Mouse (Mus musculus) forebrain, embryonic 12.5 days (tissue): Measurements from ENCODE around the gene Shank2. TPM values are rescaled to one million over a fixed set of nuclear protein-coding genes. Genes with fewer than 3 reads are reported as not detected.

Experiments
- ATAC-seq: fragments of 200-750 bp; cut with Nextera tagmentation; 2 replicates; pipeline ENCODE4 v1.8.0; 2017; ENCODE audit warnings: moderate TSS enrichment; ENCODE audit not compliant: low FRiP score
- H3K27ac ChIP-seq: fragments of 300-500 bp; sonication (generic); 2 replicates; pipeline ENCODE4 v1.5.1; 2016; ENCODE audit warnings: mild to moderate bottlenecking
- H3K27me3 ChIP-seq: fragments of 300-500 bp; sonication (generic); 2 replicates; pipeline ENCODE4 v1.6.1; 2016; ENCODE audit warnings: mild to moderate bottlenecking
- H3K36me3 ChIP-seq: fragments of 300-500 bp; sonication (generic); replicated peaks from 2 replicates; pipeline ENCODE4 v1.6.1; 2016; ENCODE audit warnings: mild to moderate bottlenecking
- H3K4me1 ChIP-seq: fragments of 300-500 bp; sonication (generic); 2 replicates; pipeline ENCODE4 v1.6.1; 2016
- H3K4me2 ChIP-seq: fragments of 300-500 bp; sonication (generic); 2 replicates; pipeline ENCODE4 v1.6.1; 2016; ENCODE audit warnings: mild to moderate bottlenecking, moderate library complexity
- H3K4me3 ChIP-seq: fragments of 300-500 bp; sonication (generic); replicated peaks from 2 replicates; pipeline ENCODE4 v1.5.1; 2016; ENCODE audit warnings: mild to moderate bottlenecking
- H3K9ac ChIP-seq: fragments of 300-500 bp; sonication (generic); 2 replicates; pipeline ENCODE4 v1.6.1; 2016; ENCODE audit warnings: mild to moderate bottlenecking
- H3K9me3 ChIP-seq: fragments of 300-500 bp; sonication (generic); 2 replicates; pipeline ENCODE4 v1.6.1; 2016
- WGBS: fragments of 180-500 bp; shearing (Covaris S2); methylation state at CpG from one replicate; pipeline ENCODE4 v1.1.7; 2016; 5-methylcytosine and 5-hydroxymethylcytosine counted together
- polyA plus RNA-seq: library from polyadenylated mRNA; unstranded; fragments of >200 nt; fragmentation: Nextera tagmentation; extraction: Ambion mirVana; gene quantifications from 2 replicates; pipeline ENCODE4 v1.2.1, GENCODE M21; 2016

Shank2 gene
- polyA plus RNA-seq, 1 experiment from 2014 or later, result 3.0 TPM

DNA sequence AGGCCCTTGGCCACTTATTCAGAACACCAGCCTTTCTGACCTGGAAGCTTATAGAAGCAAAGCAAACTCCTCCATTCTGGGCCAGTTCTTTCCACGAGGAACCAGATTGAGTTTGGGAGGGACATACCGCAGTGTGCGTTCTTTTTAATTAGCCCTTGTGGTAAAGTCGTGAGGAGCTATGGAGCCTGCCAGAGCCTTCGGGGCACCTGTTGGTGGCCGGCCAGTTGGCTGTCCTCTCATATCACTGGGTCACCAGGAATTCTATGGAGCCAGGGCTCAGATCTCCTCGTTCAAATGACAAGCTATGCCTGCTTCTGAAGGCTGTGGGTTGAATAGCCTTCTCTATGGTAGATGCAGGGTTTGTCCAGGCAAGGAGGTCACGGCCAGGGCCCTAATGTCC lies 156.2 kb downstream of the Shank2 start:
- no peak for ATAC-seq
- Histone ChIP-seq H3K4me3 (no peak overlapping the region), H3K4me2 (no peak overlapping the region), H3K36me3 (no peaks in the 10 kb centered on the region), H3K9ac (no peak overlapping the region), H3K27ac (no peak overlapping the region), H3K9me3 (no peaks in the 10 kb centered on the region), H3K4me1 (peaks cover 10% of the 10 kb centered on the region), H3K27me3 (no peaks in the 10 kb centered on the region)
- WGBS, result 86% methylated on average over 8 of the region's 8 CpGs

DNA sequence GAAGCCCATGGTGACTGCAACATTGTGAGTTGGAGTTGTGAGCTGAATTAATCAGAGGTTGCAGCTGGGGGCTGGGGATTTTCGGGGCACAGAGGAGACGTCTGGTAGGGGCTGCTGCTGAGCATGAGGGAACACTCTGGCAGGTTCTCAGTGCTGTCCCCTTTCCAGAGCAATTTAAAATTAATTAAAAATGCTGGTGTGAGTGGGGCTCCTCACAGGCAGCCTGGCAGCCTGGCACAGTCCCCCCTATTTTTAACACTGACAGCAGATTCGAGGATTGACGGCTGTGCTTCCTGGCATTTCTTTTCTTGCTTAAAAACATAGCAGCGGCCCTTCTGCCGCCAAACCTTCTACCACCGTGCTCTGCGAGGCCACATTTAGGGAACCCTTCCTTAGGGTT lies 157.8 kb downstream of the Shank2 start:
- Histone ChIP-seq H3K9ac (no peak overlapping the region), H3K27me3 (no peaks in the 10 kb centered on the region), H3K4me3 (no peak overlapping the region), H3K27ac (no peak overlapping the region), H3K4me2 (no peak overlapping the region), H3K36me3 (no peaks in the 10 kb centered on the region), H3K9me3 (no peaks in the 10 kb centered on the region), H3K4me1 (peaks cover 3% of the 10 kb centered on the region)
- WGBS, result 81% methylated on average over 8 of the region's 8 CpGs
- no peak for ATAC-seq

DNA sequence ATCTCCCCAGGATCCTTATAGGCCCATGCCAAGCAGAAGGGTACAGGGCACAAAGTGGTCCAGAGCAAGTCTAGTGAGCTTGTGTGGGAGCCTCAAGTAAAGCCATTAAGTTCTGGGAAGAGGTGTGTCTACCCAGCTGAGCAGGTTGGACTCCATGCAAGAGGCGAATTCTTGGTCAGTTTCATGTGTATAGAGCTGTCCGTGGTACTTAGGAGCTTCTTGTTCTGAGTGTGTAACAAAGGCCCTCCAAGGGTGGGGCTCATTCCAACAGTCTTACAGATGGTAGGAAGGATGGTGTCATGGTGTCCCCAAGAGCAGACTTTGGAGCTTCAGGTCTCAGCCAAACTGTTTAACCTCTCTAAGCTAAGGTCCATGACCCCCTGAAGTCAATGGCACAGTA lies 158.3 kb downstream of the Shank2 start:
- H3K27me3 ChIP-seq, result no peaks in the 10 kb centered on the region
- no peak overlapping the region for H3K9ac ChIP-seq
- no peaks in the 10 kb centered on the region for H3K9me3 ChIP-seq
- no peaks in the 10 kb centered on the region for H3K36me3 ChIP-seq
- H3K4me2 ChIP-seq, result no peak overlapping the region
- H3K4me1 ChIP-seq, result peaks cover 3% of the 10 kb centered on the region
- no peak for ATAC-seq
- no peak overlapping the region for H3K4me3 ChIP-seq
- no peak overlapping the region for H3K27ac ChIP-seq
- WGBS, result 61% methylated on average over 2 of the region's 2 CpGs

DNA sequence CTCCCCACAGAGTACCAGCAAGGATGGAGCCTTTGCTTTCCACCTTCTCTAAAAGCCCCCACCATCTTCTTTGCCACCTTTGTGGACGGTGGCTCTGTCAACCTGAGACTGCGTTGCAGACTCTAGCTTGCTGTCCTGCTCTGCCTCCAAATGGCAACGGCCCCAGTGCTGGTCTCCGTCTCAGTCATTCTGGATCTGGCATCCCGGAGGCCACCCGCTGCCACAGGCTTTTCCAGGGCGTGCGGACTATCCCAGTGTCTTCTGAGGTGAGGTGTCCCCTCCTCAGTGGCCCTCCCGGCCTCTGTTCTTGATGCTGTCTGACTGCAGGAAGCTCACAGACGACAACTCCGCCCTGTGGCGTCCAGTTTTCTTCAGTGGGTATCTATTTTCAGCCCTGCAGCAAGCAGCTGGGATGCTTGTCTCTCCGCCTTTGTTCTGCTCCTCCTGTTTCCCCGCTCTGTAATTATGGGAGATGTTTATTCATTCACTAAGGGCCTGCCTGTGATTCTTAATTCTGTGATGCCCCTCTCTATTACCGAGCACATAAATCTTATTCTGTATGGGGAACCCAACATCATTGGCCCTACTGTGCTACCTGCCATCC lies 159.0 kb downstream of the Shank2 start:
- Histone ChIP-seq H3K36me3 (no peaks in the 10 kb centered on the region), H3K4me2 (no peak overlapping the region), H3K27me3 (no peaks in the 10 kb centered on the region), H3K4me1 (peaks cover 3% of the 10 kb centered on the region), H3K27ac (no peak overlapping the region; the same call in 1 of the 2 replicates), H3K9me3 (no peaks in the 10 kb centered on the region), H3K9ac (no peak overlapping the region), H3K4me3 (no peak overlapping the region)
- no peak for ATAC-seq
- WGBS, result 82% methylated on average over 15 of the region's 15 CpGs

DNA sequence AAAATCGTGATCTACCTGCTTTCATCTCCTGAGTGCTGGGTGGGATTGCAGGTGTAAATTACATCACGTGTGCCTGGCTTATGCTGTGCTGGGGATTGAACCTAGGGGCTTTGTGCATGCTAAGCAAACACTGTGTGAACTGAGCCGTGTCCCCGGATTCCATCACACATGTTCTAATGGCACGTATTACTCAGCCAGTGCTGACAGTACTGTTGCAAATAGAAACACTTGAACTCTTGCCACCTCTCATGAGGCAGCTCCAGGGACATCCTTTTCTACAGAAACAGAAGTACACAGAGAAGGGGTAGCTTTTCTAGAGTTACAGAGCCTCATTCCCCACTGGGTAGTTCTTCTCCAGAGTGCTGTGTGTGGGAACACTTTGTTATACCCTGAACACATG lies 168.5 kb downstream of the Shank2 start:
- Histone ChIP-seq H3K36me3 (no peaks in the 10 kb centered on the region), H3K4me1 (peaks cover 6% of the 10 kb centered on the region), H3K27me3 (peaks cover 21% of the 10 kb centered on the region), H3K9ac (no peak overlapping the region), H3K4me2 (no peak overlapping the region), H3K27ac (no peak overlapping the region), H3K4me3 (no peak overlapping the region), H3K9me3 (no peaks in the 10 kb centered on the region)
- no peak for ATAC-seq
- WGBS, result 83% methylated on average over 5 of the region's 5 CpGs

DNA sequence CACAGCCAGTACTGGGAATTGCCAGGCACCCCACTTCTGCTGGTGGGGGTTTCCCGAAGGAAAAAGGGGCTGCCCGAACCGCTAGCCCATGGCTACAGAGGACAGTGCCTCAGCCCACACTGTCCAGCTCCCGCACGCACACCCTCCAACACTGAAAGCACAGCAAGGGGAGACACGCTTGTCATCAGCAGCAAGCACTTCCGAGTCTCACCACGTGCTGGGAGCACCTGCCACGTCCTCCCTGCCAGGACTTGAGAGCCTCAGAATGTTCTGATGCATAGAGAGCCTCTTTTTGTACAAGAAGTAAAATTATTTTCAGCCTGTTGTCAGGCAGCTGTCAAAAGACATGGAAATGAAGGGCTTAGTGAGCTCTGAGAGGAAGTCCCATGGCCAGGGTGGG lies 169.0 kb downstream of the Shank2 start:
- no peaks in the 10 kb centered on the region for H3K9me3 ChIP-seq
- peaks cover 10% of the 10 kb centered on the region for H3K4me1 ChIP-seq
- no peaks in the 10 kb centered on the region for H3K36me3 ChIP-seq
- H3K4me3 ChIP-seq, result no peak overlapping the region
- no peak for ATAC-seq
- no peak overlapping the region for H3K4me2 ChIP-seq
- peaks cover 26% of the 10 kb centered on the region for H3K27me3 ChIP-seq
- no peak overlapping the region for H3K9ac ChIP-seq
- WGBS, result 84% methylated on average over 9 of the region's 9 CpGs
- H3K27ac ChIP-seq, result no peak overlapping the region

DNA sequence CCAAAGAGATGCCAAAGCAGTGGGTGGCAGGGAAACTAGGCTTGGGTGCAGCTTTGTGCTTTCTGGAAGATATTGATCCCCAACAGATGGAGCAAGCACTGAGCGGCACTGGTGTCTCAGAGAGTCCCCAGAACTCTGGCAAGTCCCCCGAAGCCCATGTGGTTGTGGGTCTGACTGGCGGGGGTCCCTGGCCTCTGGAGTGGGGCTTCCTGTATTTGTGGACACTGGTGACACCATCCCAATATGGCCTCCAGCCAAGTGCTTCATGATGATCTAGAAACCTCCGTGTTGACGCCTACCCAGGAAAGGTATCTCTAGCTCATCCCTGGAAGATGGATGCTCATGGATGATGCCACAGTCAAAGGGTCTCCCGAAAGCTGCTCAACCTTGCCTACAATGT lies 172.1 kb downstream of the Shank2 start:
- no peak overlapping the region for H3K27ac ChIP-seq
- 94% methylated on average over 6 of the region's 6 CpGs for WGBS
- no peaks in the 10 kb centered on the region for H3K9me3 ChIP-seq
- ATAC-seq, result no peak
- H3K4me2 ChIP-seq, result no peak overlapping the region
- H3K27me3 ChIP-seq, result peaks cover 53% of the 10 kb centered on the region
- peaks cover 15% of the 10 kb centered on the region for H3K4me1 ChIP-seq
- H3K4me3 ChIP-seq, result no peak overlapping the region
- H3K9ac ChIP-seq, result no peak overlapping the region
- H3K36me3 ChIP-seq, result no peaks in the 10 kb centered on the region

DNA sequence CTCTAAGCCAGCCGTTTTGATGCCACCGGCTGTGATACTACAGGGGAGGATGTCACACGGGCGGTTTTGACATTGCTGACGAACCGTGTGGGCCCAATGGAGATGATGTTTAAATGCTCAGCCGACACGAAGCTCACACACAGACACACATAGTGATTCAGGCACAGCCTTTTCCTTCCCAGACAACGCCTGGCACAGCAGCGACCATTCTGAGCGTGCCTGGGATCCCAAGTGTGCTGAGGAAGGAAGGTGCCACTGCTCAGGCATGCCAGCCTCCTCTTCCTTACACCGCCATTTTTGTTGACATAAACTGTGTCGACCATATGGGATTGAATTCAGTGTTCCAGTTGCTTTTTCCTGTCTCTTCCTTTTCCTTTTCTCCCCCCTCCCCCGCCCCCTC lies 172.6 kb downstream of the Shank2 start:
- Histone ChIP-seq H3K27ac (no peak overlapping the region), H3K9ac (no peak overlapping the region), H3K4me1 (peaks cover 15% of the 10 kb centered on the region), H3K4me2 (no peak overlapping the region), H3K9me3 (no peaks in the 10 kb centered on the region), H3K36me3 (no peaks in the 10 kb centered on the region), H3K27me3 (peaks cover 53% of the 10 kb centered on the region), H3K4me3 (no peak overlapping the region)
- 87% methylated on average over 14 of the region's 14 CpGs for WGBS
- no peak for ATAC-seq

DNA sequence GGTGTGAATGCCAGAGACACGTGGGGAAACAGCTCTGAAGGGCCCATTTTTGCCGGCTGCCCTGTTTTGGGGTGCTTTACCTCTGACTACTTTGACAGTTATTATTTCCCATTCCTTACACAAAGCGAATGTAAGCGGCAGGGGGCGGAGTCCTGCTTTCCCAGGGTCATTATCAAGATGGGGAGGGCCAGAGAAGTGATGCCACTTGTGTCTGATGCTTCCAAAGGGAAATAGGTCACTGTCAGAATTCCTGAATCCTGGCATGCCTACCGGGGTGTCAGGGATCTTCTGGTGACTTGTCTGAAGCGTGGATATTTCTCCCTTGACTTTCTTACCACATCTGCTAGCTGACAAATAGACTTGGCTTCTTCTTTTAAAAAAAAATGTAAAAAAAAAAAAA lies 173.3 kb downstream of the Shank2 start:
- peaks cover 15% of the 10 kb centered on the region for H3K4me1 ChIP-seq
- H3K4me2 ChIP-seq, result peak overlapping the region; percentile 63
- no peak overlapping the region for H3K27ac ChIP-seq
- no peaks in the 10 kb centered on the region for H3K9me3 ChIP-seq
- peaks cover 56% of the 10 kb centered on the region for H3K27me3 ChIP-seq
- WGBS, result 32% methylated on average over 7 of the region's 7 CpGs
- H3K36me3 ChIP-seq, result no peaks in the 10 kb centered on the region
- peak overlapping the region; percentile 39; the same call in 1 of the 2 replicates for H3K4me3 ChIP-seq
- ATAC-seq, result no peak
- no peak overlapping the region for H3K9ac ChIP-seq

DNA sequence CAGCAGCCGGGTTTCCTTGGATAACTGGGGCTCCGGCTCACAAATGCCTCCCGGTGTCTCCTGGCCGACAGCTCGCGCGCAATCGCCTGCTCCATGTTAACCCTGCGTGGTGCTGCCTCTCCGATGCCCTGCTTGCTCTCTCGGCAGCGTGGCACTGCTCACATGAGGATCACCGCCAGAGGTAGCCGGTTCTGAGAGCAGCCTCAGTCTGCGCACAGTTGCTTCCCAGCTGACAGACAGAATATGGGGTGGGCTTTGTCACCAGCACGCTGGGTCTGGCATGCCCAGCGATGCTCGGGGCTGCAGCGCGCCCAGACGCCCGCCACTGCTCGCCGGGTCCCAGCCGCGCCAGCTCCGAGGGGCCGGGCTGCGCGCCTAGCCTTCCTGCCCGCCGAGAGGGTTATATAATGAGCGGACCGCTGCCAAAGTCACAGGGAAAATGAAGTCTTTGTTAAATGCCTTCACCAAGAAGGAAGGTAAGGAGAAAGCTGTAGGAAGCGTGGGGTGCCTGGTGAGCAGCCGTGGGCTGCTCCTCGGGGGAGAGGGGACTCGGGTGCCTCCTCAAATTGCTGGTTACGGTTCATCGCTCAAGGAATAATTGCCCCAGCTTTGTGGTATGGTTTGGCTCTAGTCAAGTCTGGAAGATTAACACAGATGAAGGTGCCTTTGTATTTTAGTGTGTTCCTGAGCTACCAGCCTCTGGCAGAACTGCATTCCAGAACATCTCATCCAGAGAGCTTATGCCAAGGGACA lies 173.9 kb downstream of the Shank2 start:
- Histone ChIP-seq H3K4me3 (peak overlapping the region; percentile 39), H3K9ac (peak overlapping the region; percentile 44), H3K4me1 (peaks cover 15% of the 10 kb centered on the region), H3K27ac (peak overlapping the region; percentile 50), H3K4me2 (peak overlapping the region; percentile 63), H3K36me3 (no peaks in the 10 kb centered on the region), H3K27me3 (peaks cover 56% of the 10 kb centered on the region), H3K9me3 (no peaks in the 10 kb centered on the region)
- 2% methylated on average over 40 of the region's 40 CpGs for WGBS
- peak; percentile 70 for ATAC-seq

DNA sequence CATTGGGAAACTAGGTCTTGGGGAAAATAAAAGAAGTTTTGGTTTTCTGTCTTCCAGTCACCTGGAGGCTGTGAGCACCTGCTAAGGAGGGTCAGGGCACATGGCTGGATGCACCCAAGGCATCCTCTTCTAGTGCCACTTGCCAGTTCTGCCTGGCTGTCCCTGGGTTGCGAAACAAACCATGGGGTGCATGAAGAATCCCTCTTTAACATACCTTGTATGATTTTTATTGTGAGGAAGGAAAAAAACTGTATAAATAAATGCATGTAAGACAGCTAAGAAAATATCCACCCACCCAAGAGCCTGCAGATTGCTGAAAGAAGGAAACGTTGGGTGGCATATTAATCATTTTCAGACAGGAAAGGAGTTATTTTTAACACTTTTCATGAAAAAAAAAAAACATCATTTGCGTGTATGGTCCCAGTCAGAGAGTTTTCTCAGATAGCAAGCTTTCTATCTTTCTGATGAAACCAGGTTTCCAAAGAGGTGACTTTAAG lies 174.6 kb downstream of the Shank2 start:
- 86% methylated on average over 3 of the region's 3 CpGs for WGBS
- no peaks in the 10 kb centered on the region for H3K36me3 ChIP-seq
- H3K27ac ChIP-seq, result no peak overlapping the region
- H3K4me1 ChIP-seq, result peaks cover 15% of the 10 kb centered on the region
- no peak for ATAC-seq
- peak overlapping the region; percentile 63 for H3K4me2 ChIP-seq
- H3K27me3 ChIP-seq, result peaks cover 56% of the 10 kb centered on the region
- peak overlapping the region; percentile 39 for H3K4me3 ChIP-seq
- H3K9ac ChIP-seq, result peak overlapping the region; percentile 44; the same call in 1 of the 2 replicates
- H3K9me3 ChIP-seq, result no peaks in the 10 kb centered on the region

DNA sequence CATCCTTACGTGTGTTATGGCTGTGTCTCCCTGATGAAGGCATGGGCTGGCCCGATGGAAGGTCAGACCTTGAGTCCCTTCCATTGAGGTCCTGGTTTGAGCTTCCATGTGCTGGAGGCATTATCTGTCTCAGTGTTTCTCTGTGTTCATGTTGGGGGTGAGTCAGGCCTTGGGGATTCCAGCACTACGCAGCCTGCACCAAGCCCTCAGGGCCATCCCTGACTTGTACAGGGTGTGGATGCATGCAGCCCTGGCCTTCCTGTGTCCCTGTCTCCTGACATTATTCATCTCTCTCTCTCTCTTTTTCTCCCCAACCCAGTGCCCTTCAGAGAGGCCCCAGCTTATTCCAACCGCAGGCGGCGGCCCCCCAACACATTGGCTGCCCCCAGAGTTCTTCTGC lies 177.7 kb downstream of the Shank2 start:
- no peak overlapping the region for H3K9ac ChIP-seq
- H3K27me3 ChIP-seq, result peaks cover 42% of the 10 kb centered on the region
- no peaks in the 10 kb centered on the region for H3K9me3 ChIP-seq
- no peaks in the 10 kb centered on the region for H3K36me3 ChIP-seq
- H3K4me1 ChIP-seq, result peaks cover 15% of the 10 kb centered on the region
- no peak overlapping the region for H3K4me2 ChIP-seq
- no peak for ATAC-seq
- 96% methylated on average over 6 of the region's 6 CpGs for WGBS
- H3K4me3 ChIP-seq, result no peak overlapping the region
- no peak overlapping the region for H3K27ac ChIP-seq

DNA sequence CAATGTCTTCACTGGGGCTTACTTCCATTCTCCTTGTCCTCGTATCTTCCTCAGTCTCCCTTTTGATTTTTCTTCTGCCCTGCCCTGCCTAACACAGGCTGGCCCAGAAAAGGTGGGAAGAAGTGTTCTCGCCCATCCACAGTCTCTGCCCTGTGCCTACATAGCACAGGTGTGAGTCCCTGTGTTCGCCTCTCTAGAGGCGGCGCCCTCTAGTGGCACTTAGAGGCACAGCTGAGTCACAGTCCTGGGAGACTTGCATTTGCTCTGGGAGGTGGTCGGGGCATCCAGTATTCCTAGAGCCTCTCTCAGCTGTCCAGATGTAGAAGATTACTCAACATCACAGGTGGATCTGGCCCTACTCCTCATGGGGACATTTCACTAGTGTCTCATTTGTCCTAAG lies 179.2 kb downstream of the Shank2 start:
- Histone ChIP-seq H3K27ac (no peak overlapping the region), H3K4me2 (no peak overlapping the region), H3K36me3 (no peaks in the 10 kb centered on the region), H3K4me1 (peaks cover 3% of the 10 kb centered on the region; the same call in 1 of the 2 replicates), H3K9ac (no peak overlapping the region), H3K9me3 (no peaks in the 10 kb centered on the region), H3K4me3 (no peak overlapping the region), H3K27me3 (peaks cover 28% of the 10 kb centered on the region)
- 24% methylated on average over 6 of the region's 6 CpGs for WGBS
- ATAC-seq, result no peak; the same call in 1 of the 2 replicates
